In the genomic region with DNA sequence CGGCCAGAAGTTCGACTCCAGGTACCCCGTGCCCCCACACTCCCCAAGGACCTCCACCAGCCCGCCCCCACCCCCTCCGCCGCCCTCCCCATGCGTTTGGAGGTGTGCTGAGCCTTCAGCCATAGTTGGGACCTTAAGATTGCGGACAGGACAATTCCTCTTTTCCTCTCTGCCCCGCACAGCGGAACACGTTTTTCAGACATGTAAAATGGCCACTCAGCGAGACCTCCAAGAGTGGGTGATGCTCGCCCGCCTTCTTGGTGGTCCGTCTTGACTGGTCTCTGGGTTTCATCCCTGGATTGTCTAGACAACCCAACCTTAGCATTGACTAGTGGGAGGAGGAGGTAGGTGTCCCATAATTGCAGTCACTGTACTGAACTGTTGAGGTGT, we compare ENCODE assay signal across 8 mouse cellular contexts. TPM values are rescaled to one million over a fixed set of nuclear protein-coding genes. Genes with fewer than 3 reads are reported as not detected.
A peak's percentile ranks its signal among the peaks of the same experiment; 100 is the strongest.
DNase-seq lines count a peak whose midpoint lies in the region; ATAC-seq and TF ChIP-seq lines count a peak whose summit lies in the region.

No protein-coding gene starts in this region.

- H3K36me3 ChIP-seq in spleen, adult 2 months (ENCODE audit: control insufficient read depth, insufficient read depth, low read length): no peaks in the 10 kb centered on the region
- H3K36me3 ChIP-seq in intestine, postnatal 0 days (ENCODE audit: control insufficient read depth, insufficient read depth): no peaks in the 10 kb centered on the region
- H3K36me3 ChIP-seq in midbrain, embryonic 16.5 days (ENCODE audit: control insufficient read depth, insufficient read depth, low read length): no peaks in the 10 kb centered on the region

- H3K27ac ChIP-seq in spleen, adult 2 months (ENCODE audit: insufficient read depth, low read length): no peak overlapping the region
- peak overlapping the region; percentile 58 for H3K27ac ChIP-seq in intestine, postnatal 0 days (ENCODE audit: low read depth, low read length)
- H3K27ac ChIP-seq in midbrain, embryonic 16.5 days (ENCODE audit: low read length): no peak overlapping the region

- peak overlapping the region; percentile 51; the same call in 1 of the 2 replicates for H3K4me3 ChIP-seq in spleen, adult 2 months (ENCODE audit: extremely low read depth, insufficient read depth, insufficient read length)
- peak overlapping the region; percentile 62 for H3K4me3 ChIP-seq in intestine, postnatal 0 days (ENCODE audit: low read depth, low read length)
- H3K4me3 ChIP-seq in midbrain, embryonic 16.5 days (ENCODE audit: low read depth, low read length): peak overlapping the region; percentile 63

- H3K9me3 ChIP-seq in intestine, postnatal 0 days (ENCODE audit: control insufficient read depth): no peaks in the 10 kb centered on the region
- H3K9me3 ChIP-seq in midbrain, embryonic 16.5 days (replicated peaks; ENCODE audit: control insufficient read depth, low read length, poor library complexity, severe bottlenecking): no peaks in the 10 kb centered on the region

- H3K4me2 ChIP-seq in intestine, postnatal 0 days (replicated peaks; ENCODE audit: low read depth): peak overlapping the region; percentile 92
- peak overlapping the region; percentile 96 for H3K4me2 ChIP-seq in midbrain, embryonic 16.5 days (ENCODE audit: low read length)

- ATAC-seq in erythroid progenitor cell, adult 5-6 weeks (replicated peaks; ENCODE audit: low FRiP score, poor library complexity, severe bottlenecking): 0 out of 2 replicates have a peak, but pooled peaks have one; percentile 33
- ATAC-seq in intestine, postnatal 0 days: no peak; the same call in 1 of the 2 replicates
- ATAC-seq in midbrain, embryonic 16.5 days: peak; percentile 57; the same call in 1 of the 2 replicates
- ATAC-seq in megakaryocyte-erythroid progenitor cell, adult 5-6 weeks (replicated peaks; ENCODE audit: low FRiP score, low TSS enrichment, poor library complexity, severe bottlenecking): no peak
- ATAC-seq in monocyte, adult 5-6 weeks (replicated peaks; ENCODE audit: insufficient number of reproducible peaks, low FRiP score, low TSS enrichment, poor library complexity, severe bottlenecking): no peak

- peaks cover 8% of the 10 kb centered on the region for H3K27me3 ChIP-seq in spleen, adult 2 months (ENCODE audit: control insufficient read depth, insufficient read depth, low read length)
- H3K27me3 ChIP-seq in intestine, postnatal 0 days (replicated peaks; ENCODE audit: control insufficient read depth, insufficient read depth, low read length): no peaks in the 10 kb centered on the region
- no peaks in the 10 kb centered on the region for H3K27me3 ChIP-seq in midbrain, embryonic 16.5 days (ENCODE audit: control insufficient read depth, insufficient read depth, low read depth, low read length)

- no peak for TF ChIP-seq POLR2A in spleen, adult 2 months (IDR thresholded peaks at IDR 0.05; ENCODE audit: low read depth, low read length)

- H3K4me1 ChIP-seq in spleen, adult 2 months (ENCODE audit: control insufficient read depth, insufficient read depth, insufficient read length): peaks cover 2% of the 10 kb centered on the region; the same call in 1 of the 2 replicates
- H3K4me1 ChIP-seq in intestine, postnatal 0 days (replicated peaks; ENCODE audit: control insufficient read depth, insufficient read depth, low read length): no peaks in the 10 kb centered on the region
- no peaks in the 10 kb centered on the region; the same call in 1 of the 2 replicates for H3K4me1 ChIP-seq in midbrain, embryonic 16.5 days (ENCODE audit: control insufficient read depth, insufficient read depth, low read length)

- no peak for TF ChIP-seq CTCF in spleen, adult 2 months (IDR thresholded peaks at IDR 0.05; ENCODE audit: extremely low read depth, insufficient read depth, insufficient read length, insufficient replicate concordance)
- no peak for TF ChIP-seq CTCF in intestine, postnatal 0 days (IDR thresholded peaks at IDR 0.05; ENCODE audit: low read depth)

- peak overlapping the region; percentile 54 for H3K9ac ChIP-seq in intestine, postnatal 0 days (ENCODE audit: low read depth, low read length)
- H3K9ac ChIP-seq in midbrain, embryonic 16.5 days (ENCODE audit: low read depth, low read length): peak overlapping the region; percentile 69

- DNase-seq in spleen, adult 2 months (ENCODE audit: low read depth in 1 of 2, low spot score in 2 of 2): no peak
- no peak for DNase-seq in spleen, postnatal 14 days (ENCODE audit: low spot score in 2 of 2)
- no peak for DNase-seq in thymus, postnatal 10 days (ENCODE audit: low spot score in 2 of 2)

- 11% methylated on average over 15 of the region's 15 CpGs for WGBS in spleen, adult 2 months
- WGBS in intestine, postnatal 0 days: 7% methylated on average over 15 of the region's 15 CpGs
- 3% methylated on average over 15 of the region's 15 CpGs for WGBS in midbrain, embryonic 16.5 days

RNA-seq across cellular contexts. Expression of gene Fkbp9, which starts 0.5 kb away (rescaled TPM):
- polyA plus RNA-seq in spleen, adult 2 months (2012; rRNA removed): 6.7 and 9.2 TPM in 2 replicates
- 2.9 TPM in 1 of 2 replicates, not detected in the other for total RNA-seq in erythroid progenitor cell, adult 5-6 weeks (2015; ENCODE audit: low replicate concordance)
- total RNA-seq in erythroid progenitor cell, adult 5-6 weeks (2017; ENCODE audit: low replicate concordance): 0.68 and 1.9 TPM in 2 replicates
- 38.0 and 39.4 TPM in 2 replicates for polyA plus RNA-seq in intestine, postnatal 0 days (2015; fragmentation: Nextera tagmentation; extraction: Ambion mirVana)
- polyA plus RNA-seq in midbrain, embryonic 16.5 days (2015; fragmentation: Nextera tagmentation; extraction: Ambion mirVana): 27.7 and 30.8 TPM in 2 replicates
- 3.2 and 4.3 TPM in 2 replicates for total RNA-seq in megakaryocyte-erythroid progenitor cell, adult 5-6 weeks (2014; fragmentation: Nextera tagmentation)
- 6.6 and 7.4 TPM in 2 replicates for total RNA-seq in megakaryocyte-erythroid progenitor cell, adult 5-6 weeks (2017)
- total RNA-seq in monocyte, adult 5-6 weeks (2017): 0.29 to 1.2 TPM (median 0.32 TPM) in 3 replicates

RNA-seq across cellular contexts. Expression of gene Kbtbd2, which starts 34.8 kb away (rescaled TPM):
- 7.2 and 8.0 TPM in 2 replicates for polyA plus RNA-seq in spleen, adult 2 months (2012; rRNA removed)
- 42.5 and 44.9 TPM in 2 replicates for total RNA-seq in erythroid progenitor cell, adult 5-6 weeks (2015; ENCODE audit: low replicate concordance)
- total RNA-seq in erythroid progenitor cell, adult 5-6 weeks (2017; ENCODE audit: low replicate concordance): 45.8 and 67.0 TPM in 2 replicates
- polyA plus RNA-seq in intestine, postnatal 0 days (2015; fragmentation: Nextera tagmentation; extraction: Ambion mirVana): 8.1 TPM in 2 replicates
- 23.9 and 29.4 TPM in 2 replicates for polyA plus RNA-seq in midbrain, embryonic 16.5 days (2015; fragmentation: Nextera tagmentation; extraction: Ambion mirVana)
- total RNA-seq in megakaryocyte-erythroid progenitor cell, adult 5-6 weeks (2014; fragmentation: Nextera tagmentation): 23.3 and 32.6 TPM in 2 replicates
- 57.3 and 81.0 TPM in 2 replicates for total RNA-seq in megakaryocyte-erythroid progenitor cell, adult 5-6 weeks (2017)
- total RNA-seq in monocyte, adult 5-6 weeks (2017): 75.5 to 79.5 TPM (median 77.3 TPM) in 3 replicates

Comparison
In these comparisons a context has a peak if more than half of its experiments do, and no peak if none do; other contexts are left out.
1. ATAC-seq: peak in erythroid progenitor cell, adult 5-6 weeks (single experiment) and midbrain, embryonic 16.5 days (single experiment); none in intestine, postnatal 0 days (single experiment), megakaryocyte-erythroid progenitor cell, adult 5-6 weeks (single experiment) and monocyte, adult 5-6 weeks (single experiment).
2. Peak in every context shown above with its lines, with median percentiles within 50 percentile points of each other: H3K4me3 ChIP-seq.